In genomic region chr13:106893701-106894100, GRCm38 (mm10) we compare ENCODE assay signal across 16 mouse cellular contexts. TPM values are rescaled to one million over a fixed set of nuclear protein-coding genes. Genes with fewer than 3 reads are reported as not detected.
DNase-seq lines count a peak whose midpoint lies in the region; ATAC-seq and TF ChIP-seq lines count a peak whose summit lies in the region.
"Had no signal": no experiment of that assay in that cellular context is flagged by ENCODE, and none has a peak within 500 bp of the region (broad histone marks: within the 10 kb centered on the region; RNA-seq: fewer than 3 reads in every experiment).

No protein-coding gene starts in this region.

- no peak for TF ChIP-seq CTCF in stomach, postnatal 0 days (IDR thresholded peaks at IDR 0.05; ENCODE audit: low read depth)
- no peak for TF ChIP-seq CTCF in liver, embryonic 14.5 days (IDR thresholded peaks at IDR 0.05; ENCODE audit: low read depth)

- no peak overlapping the region for H3K9ac ChIP-seq in stomach, embryonic 15.5 days
- H3K9ac ChIP-seq in stomach, postnatal 0 days (ENCODE audit: low read length), result no peak overlapping the region
- no peak overlapping the region for H3K9ac ChIP-seq in intestine, embryonic 15.5 days
- H3K9ac ChIP-seq in liver, embryonic 14.5 days (replicated peaks), result peak overlapping the region; percentile 62
- H3K9ac ChIP-seq in kidney, embryonic 15.5 days, result no peak overlapping the region
- H3K9ac ChIP-seq: forebrain, embryonic 15.5 days; hindbrain, embryonic 13.5 days; limb, embryonic 13.5 days; lung, embryonic 15.5 days had no signal

- no peak overlapping the region for H3K4me3 ChIP-seq in stomach, embryonic 15.5 days (replicated peaks)
- H3K4me3 ChIP-seq in stomach, postnatal 0 days (ENCODE audit: low read depth, low read length), result no peak overlapping the region
- H3K4me3 ChIP-seq in intestine, embryonic 15.5 days (replicated peaks), result no peak overlapping the region
- peak overlapping the region in 1 of 2 experiments; percentile 2; a peak in 1 of 4 replicates for H3K4me3 ChIP-seq in liver, embryonic 14.5 days (ENCODE audit: insufficient read depth in 1 of 2, low read depth in 2 of 2, low read length in 2 of 2)
- H3K4me3 ChIP-seq in kidney, embryonic 15.5 days (replicated peaks), result no peak overlapping the region
- H3K4me3 ChIP-seq: embryonic facial prominence, embryonic 10.5 days; forebrain, embryonic 15.5 days; hindbrain, embryonic 13.5 days; limb, embryonic 13.5 days; lung, embryonic 15.5 days had no signal

- no peak overlapping the region for H3K4me2 ChIP-seq in stomach, embryonic 15.5 days
- H3K4me2 ChIP-seq in stomach, postnatal 0 days (replicated peaks; ENCODE audit: low read depth), result no peak overlapping the region
- no peak overlapping the region for H3K4me2 ChIP-seq in intestine, embryonic 15.5 days (replicated peaks)
- H3K4me2 ChIP-seq in liver, embryonic 14.5 days (ENCODE audit: low read depth), result peak overlapping the region; percentile 62
- no peak overlapping the region for H3K4me2 ChIP-seq in kidney, embryonic 15.5 days
- H3K4me2 ChIP-seq: forebrain, embryonic 15.5 days; hindbrain, embryonic 13.5 days; limb, embryonic 13.5 days; lung, embryonic 15.5 days; midbrain, embryonic 11.5 days had no signal

- 0 out of 2 replicates have a peak, but pooled peaks have one; percentile 28 for ATAC-seq in stomach, embryonic 15.5 days (ENCODE audit: insufficient read depth, low FRiP score, low read depth)
- ATAC-seq in stomach, postnatal 0 days (ENCODE audit: low FRiP score, low TSS enrichment), result no peak
- peak; percentile 67 for ATAC-seq in intestine, embryonic 15.5 days
- ATAC-seq in liver, embryonic 14.5 days (ENCODE audit: insufficient read depth), result peak; percentile 63
- ATAC-seq in kidney, embryonic 15.5 days (replicated peaks; ENCODE audit: low FRiP score), result no peak; the same call in 1 of the 2 replicates
- ATAC-seq: forebrain, embryonic 15.5 days had no signal

- DNase-seq in stomach, postnatal 0 days (ENCODE audit: low spot score), result no peak
- peak in 1 of 3 experiments; percentile 33 for DNase-seq in liver, embryonic 14.5 days (ENCODE audit: low read depth in 3 of 3, low spot score in 3 of 3)
- no peak for DNase-seq in adrenal gland, postnatal 36 days
- no peak for DNase-seq in gastrocnemius, postnatal 25 days
- DNase-seq: cerebellum, adult 8-10 months; kidney, adult 11 months had no signal

- H3K27ac ChIP-seq in stomach, embryonic 15.5 days, result no peak overlapping the region
- no peak overlapping the region for H3K27ac ChIP-seq in stomach, postnatal 0 days (replicated peaks)
- no peak overlapping the region for H3K27ac ChIP-seq in intestine, embryonic 15.5 days
- peak overlapping the region; percentile 93 for H3K27ac ChIP-seq in liver, embryonic 14.5 days
- H3K27ac ChIP-seq in kidney, embryonic 15.5 days, result no peak overlapping the region
- H3K27ac ChIP-seq: embryonic facial prominence, embryonic 10.5 days; forebrain, embryonic 15.5 days; hindbrain, embryonic 13.5 days; kidney, postnatal 0 days; limb, embryonic 13.5 days; lung, embryonic 15.5 days had no signal

- H3K36me3 ChIP-seq in stomach, embryonic 15.5 days, result peaks cover 7% of the 10 kb centered on the region; the same call in 1 of the 2 replicates
- H3K36me3 ChIP-seq in stomach, postnatal 0 days (ENCODE audit: control insufficient read depth, insufficient read depth, low read length), result no peaks in the 10 kb centered on the region; the same call in 1 of the 2 replicates
- H3K36me3 ChIP-seq in intestine, embryonic 15.5 days, result 0 out of 2 replicates have a peak, but pooled peaks cover 6% of the 10 kb centered on the region
- peaks cover 7% of the 10 kb centered on the region for H3K36me3 ChIP-seq in liver, embryonic 14.5 days (replicated peaks; ENCODE audit: control insufficient read depth, insufficient read depth, low read depth)
- H3K36me3 ChIP-seq in kidney, embryonic 15.5 days, result peaks cover 41% of the 10 kb centered on the region

- TF ChIP-seq EP300 in stomach, postnatal 0 days (optimal IDR thresholded peaks at IDR 0.05), result no peak
- no peak for TF ChIP-seq EP300 in liver, embryonic 14.5 days (IDR thresholded peaks at IDR 0.05; ENCODE audit: low read depth)

- H3K4me1 ChIP-seq in stomach, embryonic 15.5 days, result no peaks in the 10 kb centered on the region
- H3K4me1 ChIP-seq in stomach, postnatal 0 days (replicated peaks; ENCODE audit: control insufficient read depth, insufficient read depth), result no peaks in the 10 kb centered on the region
- H3K4me1 ChIP-seq in intestine, embryonic 15.5 days (replicated peaks), result no peaks in the 10 kb centered on the region
- peaks cover 30% of the 10 kb centered on the region in 2 experiments for H3K4me1 ChIP-seq in liver, embryonic 14.5 days (replicated peaks; ENCODE audit: control insufficient read depth in 2 of 2, insufficient read depth in 2 of 2, low read length in 1 of 2)
- no peaks in the 10 kb centered on the region for H3K4me1 ChIP-seq in kidney, embryonic 15.5 days
- H3K4me1 ChIP-seq: embryonic facial prominence, embryonic 10.5 days; forebrain, embryonic 15.5 days; hindbrain, embryonic 13.5 days; limb, embryonic 13.5 days; lung, embryonic 15.5 days had no signal

- no peaks in the 10 kb centered on the region for H3K9me3 ChIP-seq in stomach, embryonic 15.5 days
- H3K9me3 ChIP-seq in stomach, postnatal 0 days (ENCODE audit: control insufficient read depth, low read length), result no peaks in the 10 kb centered on the region
- H3K9me3 ChIP-seq in intestine, embryonic 15.5 days, result no peaks in the 10 kb centered on the region
- no peaks in the 10 kb centered on the region for H3K9me3 ChIP-seq in liver, embryonic 14.5 days (ENCODE audit: control insufficient read depth, low read length)
- no peaks in the 10 kb centered on the region for H3K9me3 ChIP-seq in kidney, embryonic 15.5 days (replicated peaks)
- H3K9me3 ChIP-seq: embryonic facial prominence, embryonic 10.5 days; forebrain, embryonic 15.5 days; hindbrain, embryonic 13.5 days; limb, embryonic 13.5 days; lung, embryonic 15.5 days had no signal

- H3K27me3 ChIP-seq in stomach, embryonic 15.5 days (replicated peaks), result no peaks in the 10 kb centered on the region
- H3K27me3 ChIP-seq in stomach, postnatal 0 days (ENCODE audit: control insufficient read depth, insufficient read depth, low read length), result no peaks in the 10 kb centered on the region
- H3K27me3 ChIP-seq in intestine, embryonic 15.5 days (replicated peaks), result no peaks in the 10 kb centered on the region
- H3K27me3 ChIP-seq in liver, embryonic 14.5 days (ENCODE audit: control insufficient read depth, insufficient read depth, low read length), result no peaks in the 10 kb centered on the region
- no peaks in the 10 kb centered on the region for H3K27me3 ChIP-seq in kidney, embryonic 15.5 days
- H3K27me3 ChIP-seq: forebrain, embryonic 15.5 days; hindbrain, embryonic 13.5 days; limb, embryonic 13.5 days; lung, embryonic 15.5 days had no signal

- WGBS in stomach, embryonic 15.5 days, result 79% methylated on average over 5 of the region's 5 CpGs
- WGBS in stomach, postnatal 0 days, result 82% methylated on average over 5 of the region's 5 CpGs
- 74% methylated on average over 5 of the region's 5 CpGs for WGBS in intestine, embryonic 15.5 days
- 47% methylated on average over 5 of the region's 5 CpGs for WGBS in liver, embryonic 14.5 days (ENCODE audit: insufficient replicate concordance)
- 84% methylated on average over 5 of the region's 5 CpGs for WGBS in kidney, embryonic 15.5 days

RNA-seq across cellular contexts. Expression of gene Ipo11, which starts 43.1 kb away (rescaled TPM):
- polyA plus RNA-seq in stomach, embryonic 15.5 days (2015; fragmentation: Nextera tagmentation; extraction: Ambion mirVana), result 43.2 and 43.8 TPM in 2 replicates
- polyA plus RNA-seq in stomach, postnatal 0 days (2015; fragmentation: Nextera tagmentation; extraction: Ambion mirVana), result 13.8 and 14.3 TPM in 2 replicates
- polyA plus RNA-seq in intestine, embryonic 15.5 days (2015; fragmentation: Nextera tagmentation; extraction: Ambion mirVana), result 44.2 and 47.6 TPM in 2 replicates
- 12.2 and 15.3 TPM in 2 replicates for polyA plus RNA-seq in liver, embryonic 14.5 days (2012; rRNA removed)
- polyA plus RNA-seq in liver, embryonic 14.5 days (2014; fragmentation: Nextera tagmentation; extraction: Ambion mirVana), result 35.2 and 36.8 TPM in 2 replicates
- 10 to 100 TPM; 38.9 to 43.8 TPM for total RNA-seq in adrenal gland, postnatal 36 days (2021)
- polyA plus RNA-seq in kidney, embryonic 15.5 days (2015; fragmentation: Nextera tagmentation; extraction: Ambion mirVana), result 76.8 and 78.5 TPM in 2 replicates
- total RNA-seq in gastrocnemius, postnatal 25 days (2021), result 10 to 100 TPM; 16.5 TPM

RNA-seq across cellular contexts. Expression of gene Dimt1, which starts 53.2 kb away (rescaled TPM):
- 37.9 and 39.0 TPM in 2 replicates for polyA plus RNA-seq in stomach, embryonic 15.5 days (2015; fragmentation: Nextera tagmentation; extraction: Ambion mirVana)
- polyA plus RNA-seq in stomach, postnatal 0 days (2015; fragmentation: Nextera tagmentation; extraction: Ambion mirVana), result 17.3 and 18.2 TPM in 2 replicates
- polyA plus RNA-seq in intestine, embryonic 15.5 days (2015; fragmentation: Nextera tagmentation; extraction: Ambion mirVana), result 32.8 and 38.8 TPM in 2 replicates
- 7.6 and 9.2 TPM in 2 replicates for polyA plus RNA-seq in liver, embryonic 14.5 days (2012; rRNA removed)
- polyA plus RNA-seq in liver, embryonic 14.5 days (2014; fragmentation: Nextera tagmentation; extraction: Ambion mirVana), result 18.6 and 19.5 TPM in 2 replicates
- total RNA-seq in adrenal gland, postnatal 36 days (2021), result 10 to 100 TPM; 14.6 to 21.7 TPM
- 42.3 and 45.9 TPM in 2 replicates for polyA plus RNA-seq in kidney, embryonic 15.5 days (2015; fragmentation: Nextera tagmentation; extraction: Ambion mirVana)
- 1 to 10 TPM; 4.3 to 6.6 TPM for total RNA-seq in gastrocnemius, postnatal 25 days (2021)

Comparison
In these comparisons a context has a peak if more than half of its experiments do, and no peak if none do; other contexts are left out.
1. ATAC-seq: peak in stomach, embryonic 15.5 days (single experiment), intestine, embryonic 15.5 days (single experiment) and liver, embryonic 14.5 days (single experiment); none in stomach, postnatal 0 days (single experiment) and kidney, embryonic 15.5 days (single experiment).